Mouse (Mus musculus) thymus, postnatal 10 days (tissue): ENCODE measurements around the gene Olfr1535.

ENCODE experiments used
- DNase-seq, 2 experiments: peaks; one replicate each; pipeline ENCODE4 v3.0.0; 2021; ENCODE audit warnings: low spot score in 2 of 2

Olfr1535 gene

GRCm38 (mm10) chr13:21559793-21560192 lies at the start of gene Olfr1535:
Gene Olfr1535 (minus strand): TSS chr13:21559893.
- no peak for DNase-seq

GRCm38 (mm10) chr13:21591618-21592017 lies 31.9 kb upstream of the Olfr1535 start:
- no peak for DNase-seq

GRCm38 (mm10) chr13:21581659-21582058 lies 22.0 kb upstream of the Olfr1535 start, which contains the start of gene Olfr1364:
Gene Olfr1364 (minus strand): TSS chr13:21581759.
- no peak for DNase-seq

GRCm38 (mm10) chr13:21550416-21551110 lies 9.1 kb downstream of the Olfr1535 start:
- DNase-seq: no peak

GRCm38 (mm10) chr13:21549487-21549886 lies 10.2 kb downstream of the Olfr1535 start:
- DNase-seq: no peak

- no peak for DNase-seq
Observed at GRCm38 (mm10) chr13:21542708-21543107, 17.0 kb downstream of the Olfr1535 start, which contains the start of gene Olfr1366. Gene Olfr1366 (minus strand): TSS chr13:21542808.

- peak; percentile 57 to 86 for DNase-seq
Observed at GRCm38 (mm10) chr13:21530781-21531201, 28.9 kb downstream of the Olfr1535 start, which contains the start of gene Zkscan8. Gene Zkscan8 (minus strand): TSS chr13:21531120.

GRCm38 (mm10) chr13:21530136-21530535 lies 29.6 kb downstream of the Olfr1535 start:
- DNase-seq: no peak

GRCm38 (mm10) chr13:21506221-21506649 lies 53.5 kb downstream of the Olfr1535 start:
- DNase-seq: peak; percentile 52 to 63
